ENCODE assay signal across 8 mouse cellular contexts in genomic region chr1:89927061-89927661, GRCm38 (mm10). TPM values are rescaled to one million over a fixed set of nuclear protein-coding genes. Genes with fewer than 3 reads are reported as not detected.
A peak's percentile ranks its signal among the peaks of the same experiment; 100 is the strongest.
DNase-seq lines count a peak whose midpoint lies in the region; ATAC-seq lines count a peak whose summit lies in the region.

No protein-coding gene starts in this region.

- no peaks in the 10 kb centered on the region for H3K36me3 ChIP-seq in kidney, embryonic 14.5 days (ENCODE audit: control insufficient read depth, insufficient read depth, low read length)
- no peaks in the 10 kb centered on the region for H3K36me3 ChIP-seq in embryonic facial prominence, embryonic 13.5 days
- no peaks in the 10 kb centered on the region for H3K36me3 ChIP-seq in limb, embryonic 13.5 days
- no peaks in the 10 kb centered on the region for H3K36me3 ChIP-seq in neural tube, embryonic 12.5 days

- peak overlapping the region; percentile 28; the same call in 1 of the 2 replicates for H3K9ac ChIP-seq in kidney, embryonic 14.5 days (ENCODE audit: low read depth, low read length)
- H3K9ac ChIP-seq in embryonic facial prominence, embryonic 13.5 days, result no peak overlapping the region
- H3K9ac ChIP-seq in limb, embryonic 13.5 days, result peak overlapping the region; percentile 39; the same call in 1 of the 2 replicates
- H3K9ac ChIP-seq in neural tube, embryonic 12.5 days, result peak overlapping the region; percentile 90

- DNase-seq in kidney, adult 11 months, result no peak
- no peak for DNase-seq in right cerebral cortex, adult 2 months (ENCODE audit: low spot score in 2 of 2)
- no peak for DNase-seq in thymus, postnatal 4 days
- DNase-seq in gastrocnemius, adult 18-20 months (ENCODE audit: low spot score), result no peak

- H3K27ac ChIP-seq in kidney, embryonic 14.5 days (ENCODE audit: low read depth, low read length), result no peak overlapping the region
- H3K27ac ChIP-seq in embryonic facial prominence, embryonic 13.5 days, result no peak overlapping the region
- H3K27ac ChIP-seq in limb, embryonic 13.5 days, result no peak overlapping the region
- H3K27ac ChIP-seq in neural tube, embryonic 12.5 days, result peak overlapping the region; percentile 60; the same call in 1 of the 2 replicates

- 1% methylated on average over 36 of the region's 36 CpGs for WGBS in kidney, embryonic 14.5 days
- WGBS in embryonic facial prominence, embryonic 13.5 days, result under 1% methylated on average over 36 of the region's 36 CpGs
- 2% methylated on average over 36 of the region's 36 CpGs for WGBS in limb, embryonic 13.5 days
- 1% methylated on average over 36 of the region's 36 CpGs for WGBS in neural tube, embryonic 12.5 days

- H3K4me3 ChIP-seq in kidney, embryonic 14.5 days (ENCODE audit: low read length), result peak overlapping the region; percentile 41
- H3K4me3 ChIP-seq in embryonic facial prominence, embryonic 13.5 days, result peak overlapping the region; percentile 34
- H3K4me3 ChIP-seq in limb, embryonic 13.5 days, result peak overlapping the region; percentile 39
- peak overlapping the region; percentile 87 for H3K4me3 ChIP-seq in neural tube, embryonic 12.5 days

- ATAC-seq in kidney, embryonic 14.5 days (ENCODE audit: low FRiP score, low TSS enrichment), result no peak
- no peak for ATAC-seq in embryonic facial prominence, embryonic 13.5 days (ENCODE audit: insufficient number of reproducible peaks, insufficient read depth, low FRiP score, low TSS enrichment, low read depth)
- ATAC-seq in limb, embryonic 13.5 days (ENCODE audit: low FRiP score, low read depth), result no peak
- ATAC-seq in neural tube, embryonic 12.5 days (ENCODE audit: low FRiP score, low read depth), result no peak

- peaks cover 23% of the 10 kb centered on the region; the same call in 1 of the 2 replicates for H3K4me1 ChIP-seq in kidney, embryonic 14.5 days (ENCODE audit: control insufficient read depth, insufficient read depth, low read length)
- peaks cover 51% of the 10 kb centered on the region for H3K4me1 ChIP-seq in embryonic facial prominence, embryonic 13.5 days
- peaks cover 57% of the 10 kb centered on the region for H3K4me1 ChIP-seq in limb, embryonic 13.5 days
- peaks cover 76% of the 10 kb centered on the region for H3K4me1 ChIP-seq in neural tube, embryonic 12.5 days

- peaks cover 100% of the 10 kb centered on the region for H3K27me3 ChIP-seq in kidney, embryonic 14.5 days (ENCODE audit: control insufficient read depth, insufficient read depth, low read length)
- H3K27me3 ChIP-seq in embryonic facial prominence, embryonic 13.5 days, result peaks cover 100% of the 10 kb centered on the region
- peaks cover 100% of the 10 kb centered on the region for H3K27me3 ChIP-seq in limb, embryonic 13.5 days
- H3K27me3 ChIP-seq in neural tube, embryonic 12.5 days (replicated peaks), result peaks cover 57% of the 10 kb centered on the region

- H3K9me3 ChIP-seq in kidney, embryonic 14.5 days (ENCODE audit: control insufficient read depth, low read length), result no peaks in the 10 kb centered on the region
- H3K9me3 ChIP-seq in embryonic facial prominence, embryonic 13.5 days, result no peaks in the 10 kb centered on the region
- no peaks in the 10 kb centered on the region for H3K9me3 ChIP-seq in limb, embryonic 13.5 days
- no peaks in the 10 kb centered on the region for H3K9me3 ChIP-seq in neural tube, embryonic 12.5 days

- peak overlapping the region; percentile 74 for H3K4me2 ChIP-seq in kidney, embryonic 14.5 days (replicated peaks; ENCODE audit: low read depth, low read length)
- H3K4me2 ChIP-seq in embryonic facial prominence, embryonic 13.5 days, result peak overlapping the region; percentile 52
- H3K4me2 ChIP-seq in limb, embryonic 13.5 days (replicated peaks), result peak overlapping the region; percentile 65
- H3K4me2 ChIP-seq in neural tube, embryonic 12.5 days (replicated peaks), result peak overlapping the region; percentile 85

RNA-seq across cellular contexts. Expression of gene Gbx2, which starts 3.8 kb away (rescaled TPM):
- 0.10 and 0.18 TPM in 2 replicates for polyA plus RNA-seq in kidney, embryonic 14.5 days (2014; fragmentation: Nextera tagmentation; extraction: Ambion mirVana)
- 0.19 and 0.98 TPM in 2 replicates for polyA plus RNA-seq in embryonic facial prominence, embryonic 13.5 days (2015; fragmentation: Nextera tagmentation; extraction: Ambion mirVana)
- polyA plus RNA-seq in limb, embryonic 13.5 days (2015; fragmentation: Nextera tagmentation; extraction: Ambion mirVana), result 0.11 and 0.31 TPM in 2 replicates
- polyA plus RNA-seq in neural tube, embryonic 12.5 days (2016; fragmentation: Nextera tagmentation; extraction: Ambion mirVana), result 78.5 and 91.6 TPM in 2 replicates
- total RNA-seq in gastrocnemius, adult 18-20 months (2021), result under 1 TPM; 0.24 to 0.68 TPM

Comparison
In these comparisons a context has a peak if more than half of its experiments do, and no peak if none do; other contexts are left out.
1. H3K4me3 ChIP-seq: peak in every context shown above with its lines; median percentile 87 in neural tube, embryonic 12.5 days; 41 in kidney, embryonic 14.5 days; 39 in limb, embryonic 13.5 days; 34 in embryonic facial prominence, embryonic 13.5 days.
2. RNA of gene Gbx2, which starts 3.8 kb away (polyA plus RNA-seq): 78.5 to 91.6 TPM in neural tube, embryonic 12.5 days; 0.19 to 0.98 TPM in embryonic facial prominence, embryonic 13.5 days, 0.10 to 0.18 TPM in kidney, embryonic 14.5 days and 0.11 to 0.31 TPM in limb, embryonic 13.5 days; every median in the first group is over 10 times any median in the second.
3. Peak in every context shown above with its lines, with median percentiles within 50 percentile points of each other: H3K4me2 ChIP-seq.